Mouse (Mus musculus) bone marrow macrophage, adult 2 months (primary cell): ENCODE results near the gene Recql. TPM values are rescaled to one million over a fixed set of nuclear protein-coding genes. Genes with fewer than 3 reads are reported as not detected.

Experiments used
- H3K27ac ChIP-seq: 2 replicates; pipeline ENCODE4 v1.5.1; 2012; ENCODE audit warnings: low read depth, low read length; ENCODE audit not compliant: insufficient read depth
- H3K4me1 ChIP-seq: 2 replicates; pipeline ENCODE4 v1.6.1; 2012; ENCODE audit warnings: low read length; ENCODE audit not compliant: control insufficient read depth, insufficient read depth
- H3K4me3 ChIP-seq: 2 replicates; pipeline ENCODE4 v1.5.1; 2012; ENCODE audit warnings: mild to moderate bottlenecking, low read length, moderate library complexity; ENCODE audit not compliant: insufficient read depth
- CTCF ChIP-seq: IDR thresholded peaks from 2 replicates; pipeline ENCODE4 v1.5.1; 2012; ENCODE audit warnings: low read depth, mild to moderate bottlenecking, low read length, moderate library complexity
- POLR2A ChIP-seq: IDR thresholded peaks from 2 replicates; pipeline ENCODE4 v1.6.1; 2012; ENCODE audit warnings: mild to moderate bottlenecking, low read depth, low read length, borderline replicate concordance
- polyA plus RNA-seq: library from polyadenylated mRNA; stranded (reverse); fragments of >200 nt; gene quantifications from 2 replicates; pipeline ENCODE4 v1.2.4, GENCODE M21; 2012; ENCODE audit not compliant: missing spikeins, insufficient read depth, insufficient read length

The Recql gene
- polyA plus RNA-seq, 1 experiment = 32.4 TPM

- no peak overlapping the region for H3K27ac ChIP-seq
- no peak for TF ChIP-seq POLR2A
- no peak for TF ChIP-seq CTCF
- peaks cover 32% of the 10 kb centered on the region for H3K4me1 ChIP-seq
- H3K4me3 ChIP-seq = no peak overlapping the region
Observed at GRCm38 (mm10) chr6:142389101-142389500, 2.2 kb upstream of the Recql start.

GRCm38 (mm10) chr6:142387755-142388271 lies 926 bp upstream of the Recql start:
- peaks cover 32% of the 10 kb centered on the region for H3K4me1 ChIP-seq
- H3K4me3 ChIP-seq = peak overlapping the region; percentile 80
- TF ChIP-seq POLR2A (no peak), CTCF (no peak)
- H3K27ac ChIP-seq = no peak overlapping the region

DNA sequence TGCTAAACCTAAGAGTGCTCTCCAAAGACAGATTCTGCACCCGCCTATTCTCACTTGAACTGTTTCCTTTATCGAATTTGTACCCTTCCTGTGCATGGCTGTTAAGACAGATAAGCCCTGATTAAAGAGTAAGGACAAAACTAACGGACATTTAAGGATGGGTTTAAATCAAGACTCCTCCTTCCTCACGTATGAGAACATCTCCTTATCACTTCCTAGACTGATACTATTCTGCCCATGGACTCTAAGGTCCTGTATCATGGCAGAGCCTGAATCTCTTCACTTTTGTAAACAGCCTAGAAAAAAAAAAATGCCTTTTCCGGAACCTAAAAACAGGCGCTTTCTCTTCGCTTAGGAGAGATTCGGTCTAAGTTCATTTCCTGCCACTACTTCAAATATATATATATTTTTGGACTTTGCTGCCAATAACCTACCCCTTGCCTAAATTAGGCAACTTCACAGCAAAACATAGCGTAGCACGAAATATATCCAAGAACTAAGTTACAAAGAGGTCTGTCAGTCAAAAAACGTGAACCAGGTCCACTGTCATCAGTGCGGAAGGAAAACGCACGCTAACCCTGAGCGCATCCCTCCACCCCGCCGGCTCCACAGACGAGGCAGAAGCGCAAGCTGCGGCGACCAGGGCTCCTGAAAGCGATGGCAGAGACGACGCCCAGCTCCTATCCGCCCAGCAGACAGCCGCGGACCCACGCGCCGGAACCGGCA lies 439 bp downstream of the Recql start:
- Histone ChIP-seq H3K27ac (no peak overlapping the region), H3K4me3 (peak overlapping the region; percentile 98), H3K4me1 (peaks cover 27% of the 10 kb centered on the region)
- TF ChIP-seq CTCF = no peak
- TF ChIP-seq POLR2A = no peak

DNA sequence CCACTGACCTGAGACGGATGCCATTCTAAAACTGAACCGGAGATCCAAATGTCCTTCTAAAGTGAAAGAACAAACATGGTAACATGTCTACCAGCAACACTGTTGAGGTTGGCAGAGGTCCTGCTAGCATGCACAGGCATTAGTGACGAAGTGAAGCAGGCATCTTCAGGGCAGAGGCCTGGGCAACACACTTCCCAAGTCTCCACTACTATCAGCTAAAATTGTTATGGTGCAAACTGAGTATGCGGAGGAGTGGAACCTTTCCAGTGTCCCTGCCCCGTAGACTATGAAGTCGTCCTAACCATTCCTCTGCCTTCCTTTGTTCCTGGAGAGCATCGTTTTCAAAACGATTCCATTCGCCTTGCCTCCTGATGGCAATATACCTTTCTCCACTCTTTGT lies 2.4 kb downstream of the Recql start:
- TF ChIP-seq CTCF = no peak
- no peak for TF ChIP-seq POLR2A
- peaks cover 22% of the 10 kb centered on the region for H3K4me1 ChIP-seq
- H3K27ac ChIP-seq = no peak overlapping the region
- H3K4me3 ChIP-seq = no peak overlapping the region

GRCm38 (mm10) chr6:142381615-142382014 lies 5.3 kb downstream of the Recql start:
- H3K4me1 ChIP-seq = peaks cover 12% of the 10 kb centered on the region
- H3K4me3 ChIP-seq = no peak overlapping the region
- no peak for TF ChIP-seq CTCF
- no peak for TF ChIP-seq POLR2A
- H3K27ac ChIP-seq = no peak overlapping the region

GRCm38 (mm10) chr6:142379961-142380360 lies 6.9 kb downstream of the Recql start:
- Histone ChIP-seq H3K4me1 (peaks cover 12% of the 10 kb centered on the region), H3K4me3 (no peak overlapping the region), H3K27ac (no peak overlapping the region)
- TF ChIP-seq CTCF (no peak), POLR2A (no peak)

- Histone ChIP-seq H3K4me1 (peaks cover 12% of the 10 kb centered on the region), H3K4me3 (no peak overlapping the region), H3K27ac (no peak overlapping the region)
- TF ChIP-seq CTCF (no peak), POLR2A (no peak)
Observed at GRCm38 (mm10) chr6:142378576-142379330, 8.1 kb downstream of the Recql start.

GRCm38 (mm10) chr6:142377081-142377480 lies 9.8 kb downstream of the Recql start:
- Histone ChIP-seq H3K27ac (no peak overlapping the region), H3K4me3 (no peak overlapping the region), H3K4me1 (peaks cover 12% of the 10 kb centered on the region)
- TF ChIP-seq POLR2A = no peak
- TF ChIP-seq CTCF = no peak

GRCm38 (mm10) chr6:142369568-142369967 lies 17.3 kb downstream of the Recql start:
- H3K4me3 ChIP-seq = no peak overlapping the region
- no peak overlapping the region for H3K27ac ChIP-seq
- no peaks in the 10 kb centered on the region for H3K4me1 ChIP-seq
- TF ChIP-seq CTCF (no peak), POLR2A (no peak)

GRCm38 (mm10) chr6:142367565-142367964 lies 19.3 kb downstream of the Recql start:
- H3K4me3 ChIP-seq = no peak overlapping the region
- H3K27ac ChIP-seq = no peak overlapping the region
- TF ChIP-seq CTCF (no peak), POLR2A (no peak)
- H3K4me1 ChIP-seq = no peaks in the 10 kb centered on the region
